Mouse (Mus musculus): ENCODE measurements around the gene Spata18.

GRCm38 (mm10) chr5:73626842-73627241 is 24.3 kb upstream of the Spata18 start:
- TF ChIP-seq CTCF (IDR thresholded peaks at IDR 0.05; ENCODE audit: insufficient read depth, low read length) (no peak), POLR2A (IDR thresholded peaks at IDR 0.05; ENCODE audit: borderline replicate concordance, extremely low read depth, low read depth, low read length) (no peak)
